Mouse (Mus musculus) cerebellum, postnatal 14 days (tissue): Measurements from ENCODE around the gene Rad51c.
"Not testable (repeated sequence)": the region's sequence is repeated elsewhere in the genome, so short reads cannot be mapped to it uniquely, and the experiment has no call there.

Source experiments
- DNase-seq, 2 experiments: peaks; one replicate each; pipeline ENCODE4 v3.0.0; 2021; ENCODE audit warnings: mixed read lengths in 2 of 2

The Rad51c gene

DNA sequence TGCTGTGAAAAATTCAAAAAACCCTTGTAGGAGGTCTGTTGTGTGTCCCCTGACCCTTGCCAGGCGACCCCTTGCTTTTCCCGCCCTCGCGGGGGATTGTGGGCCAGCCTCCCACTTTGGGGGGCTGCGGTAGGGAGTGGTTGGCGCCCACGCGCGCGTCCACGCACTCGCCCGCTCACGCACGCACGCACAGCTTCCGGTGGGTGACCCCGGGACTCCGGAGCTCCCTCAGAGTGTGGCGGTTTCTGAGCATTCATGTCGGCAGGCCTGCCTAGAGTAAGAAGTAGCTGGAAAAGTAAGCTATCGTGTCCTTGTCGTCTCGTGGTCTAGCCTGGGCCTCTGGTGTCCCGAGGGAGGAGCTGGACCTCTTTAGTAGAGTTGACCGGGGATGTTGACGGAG, at the start of gene Rad51c, which contains the start of gene Tex14:
Gene Rad51c (minus strand): TSS at position 79 of the 400 bp plus-strand sequence.
Gene Tex14 (plus strand): TSS at position 190 of the 400 bp plus-strand sequence.
- peak in 1 of 2 experiments; percentile 53 for DNase-seq

DNA sequence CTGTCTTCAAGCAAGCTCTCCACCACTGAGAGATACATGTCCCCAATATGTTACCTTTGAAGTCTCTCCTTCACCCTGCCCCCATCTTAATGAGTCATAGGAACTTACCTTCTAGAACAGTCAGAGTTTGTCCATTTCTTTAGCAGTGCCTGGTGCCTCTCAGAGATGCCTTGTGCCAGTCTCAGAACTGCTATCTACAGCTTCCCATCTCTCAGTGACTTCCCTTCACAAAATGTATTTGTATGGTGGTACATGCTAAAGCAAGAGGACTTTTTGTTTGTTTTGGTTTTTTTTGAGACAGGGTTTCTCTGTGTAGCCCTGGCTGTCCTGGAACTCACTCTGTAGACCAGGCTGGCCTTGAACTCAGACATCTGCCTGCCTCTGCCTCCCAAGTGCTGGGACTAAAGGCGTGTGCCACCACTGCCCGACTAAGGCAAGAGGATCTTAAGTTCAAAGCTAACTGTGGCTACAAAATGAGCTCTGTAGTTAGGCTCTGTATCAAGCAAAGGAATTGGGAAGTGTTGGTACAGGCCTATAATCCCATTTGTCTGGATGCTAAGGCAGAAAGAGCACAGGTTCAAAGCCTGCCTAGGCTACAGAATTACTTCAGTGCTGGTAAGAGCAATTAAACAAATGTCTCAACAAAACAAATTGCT, 49.4 kb upstream of the Rad51c start:
- DNase-seq: no peak

DNA sequence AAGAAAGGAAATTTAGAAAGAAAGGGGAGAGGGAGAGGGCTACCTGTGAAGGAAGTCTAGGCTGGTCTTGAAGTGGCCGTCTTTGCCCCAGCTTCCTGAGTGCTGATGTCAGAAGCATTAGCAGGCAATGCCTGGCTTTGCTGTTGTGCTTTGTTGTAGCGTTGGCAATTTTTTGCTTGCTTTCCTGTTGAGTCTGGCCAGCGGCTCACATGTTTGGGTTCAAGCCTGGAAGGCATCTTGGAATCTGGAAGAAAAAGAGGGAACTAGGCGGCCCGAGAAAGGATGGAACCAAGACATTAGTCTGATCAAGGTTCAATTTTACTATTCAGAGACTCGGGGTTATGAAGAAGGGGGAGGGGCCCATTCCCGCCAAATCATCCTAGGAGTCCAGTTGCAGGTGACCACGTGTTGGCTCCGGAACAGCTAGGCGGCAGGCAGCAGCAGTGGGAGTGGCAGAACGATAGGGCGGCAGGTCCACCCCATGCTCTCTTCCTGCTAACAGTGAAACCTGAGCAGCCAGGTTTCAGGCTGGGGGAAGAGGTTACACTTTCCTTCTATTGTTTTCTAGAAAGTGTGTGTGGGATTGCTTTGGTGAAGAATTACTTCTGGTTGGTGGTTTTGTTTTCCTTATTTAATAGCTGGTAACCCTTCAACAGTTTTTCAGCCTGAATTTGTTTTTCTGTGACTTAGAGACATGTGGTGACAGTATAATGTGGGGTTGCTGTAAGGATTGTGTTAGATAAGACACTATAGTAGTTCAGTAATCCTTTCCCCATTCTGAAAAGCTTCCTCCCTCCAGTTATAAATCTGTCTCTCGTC, 48.7 kb upstream of the Rad51c start:
- DNase-seq: no peak

DNA sequence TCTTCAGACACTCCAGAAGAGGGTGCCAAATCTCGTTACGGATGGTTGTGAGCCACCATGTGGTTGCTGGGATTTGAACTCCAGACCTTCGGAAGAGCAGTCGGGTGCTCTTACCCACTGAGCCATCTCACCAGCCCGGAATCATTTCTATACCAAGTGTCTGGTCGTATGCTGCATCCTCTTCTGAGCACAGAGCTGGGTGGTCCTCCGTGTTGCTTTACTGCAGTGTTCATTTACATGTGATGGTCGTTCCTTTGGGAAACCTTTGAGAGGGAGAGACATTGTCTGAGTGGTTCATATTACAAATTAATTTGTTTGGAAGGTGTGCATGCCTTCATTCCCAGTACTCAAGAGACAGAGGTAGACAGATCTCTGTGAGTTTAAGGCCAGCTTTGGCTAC, 48.0 kb upstream of the Rad51c start:
- DNase-seq: not testable (repeated sequence)

DNA sequence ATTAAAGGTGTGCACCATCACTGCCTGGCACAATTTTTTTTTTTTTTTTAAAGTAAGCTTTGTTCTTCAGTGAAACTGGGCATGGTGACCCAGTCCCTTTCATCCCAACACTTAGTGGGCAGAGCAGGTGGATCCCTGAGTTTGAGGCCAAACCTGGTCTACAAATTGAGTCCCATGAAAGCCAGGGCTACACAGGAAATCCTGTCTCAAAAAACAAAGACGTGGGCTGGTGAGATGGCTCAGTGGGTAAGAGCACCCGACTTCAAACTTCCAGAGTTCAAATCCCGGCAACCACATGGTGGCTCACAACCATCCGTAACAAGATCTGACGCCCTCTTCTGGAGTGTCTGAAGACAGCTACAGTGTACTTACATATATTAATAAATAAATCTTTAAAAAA, 45.1 kb upstream of the Rad51c start:
- not testable (repeated sequence) for DNase-seq

- no peak for DNase-seq
Measured at GRCm38 (mm10) chr11:87449200-87449547, 44.4 kb upstream of the Rad51c start.

DNA sequence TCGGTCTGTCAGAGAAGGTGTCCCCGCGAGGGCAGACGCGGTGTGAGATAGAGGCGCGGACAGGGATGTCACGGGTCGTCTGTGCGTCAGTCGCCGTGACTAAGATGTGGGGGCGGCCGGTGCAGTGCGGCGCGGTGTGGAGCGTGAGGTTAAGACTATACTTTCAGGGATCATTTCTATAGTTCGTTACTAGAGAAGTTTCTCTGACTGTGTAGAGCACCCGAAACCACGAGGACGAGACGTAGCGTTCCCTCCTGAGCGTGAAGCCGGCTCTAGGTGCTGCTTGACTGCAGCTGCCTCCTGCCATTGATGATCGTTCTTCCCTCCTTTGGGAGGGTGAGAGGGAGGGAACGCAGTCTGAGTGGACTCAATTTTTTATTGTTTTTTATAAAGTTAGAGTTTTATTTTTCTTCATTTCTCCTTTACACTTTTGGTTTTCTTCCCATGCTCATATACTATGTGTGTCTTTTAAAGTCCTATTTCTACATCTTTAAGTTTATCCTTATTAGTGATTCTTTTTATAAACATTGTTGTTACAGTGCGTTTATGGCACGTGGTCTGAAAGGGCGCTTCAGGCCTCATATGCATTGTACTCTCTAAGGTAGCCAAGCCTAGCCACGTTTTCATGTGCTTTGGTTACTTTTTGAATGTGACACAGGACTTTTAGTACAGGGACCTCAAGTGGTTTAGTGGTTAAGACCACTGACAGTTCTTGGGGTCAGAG, 43.9 kb upstream of the Rad51c start:
- DNase-seq: peak; percentile 70

- DNase-seq: peak; percentile 93 to 95
Measured at GRCm38 (mm10) chr11:87448081-87448475, 43.3 kb upstream of the Rad51c start.

DNA sequence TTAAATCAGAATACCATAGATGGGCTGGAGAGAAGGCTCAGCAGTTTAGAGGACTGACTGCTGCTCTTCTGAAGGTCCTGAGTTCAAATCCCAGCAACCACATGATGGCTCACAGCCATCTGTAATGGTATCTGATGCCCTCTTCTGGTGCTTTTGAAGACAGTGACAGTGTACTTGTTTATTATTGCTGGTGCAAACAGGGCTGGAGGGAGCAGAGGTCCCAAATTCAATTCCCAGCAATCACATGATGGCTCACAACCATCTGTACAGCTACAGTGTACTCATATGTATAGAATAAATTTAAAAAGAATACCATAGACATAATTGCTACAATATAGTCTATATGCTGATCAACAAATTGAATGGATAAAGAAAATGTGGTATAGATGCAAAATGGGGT, 42.7 kb upstream of the Rad51c start:
- no peak for DNase-seq

DNA sequence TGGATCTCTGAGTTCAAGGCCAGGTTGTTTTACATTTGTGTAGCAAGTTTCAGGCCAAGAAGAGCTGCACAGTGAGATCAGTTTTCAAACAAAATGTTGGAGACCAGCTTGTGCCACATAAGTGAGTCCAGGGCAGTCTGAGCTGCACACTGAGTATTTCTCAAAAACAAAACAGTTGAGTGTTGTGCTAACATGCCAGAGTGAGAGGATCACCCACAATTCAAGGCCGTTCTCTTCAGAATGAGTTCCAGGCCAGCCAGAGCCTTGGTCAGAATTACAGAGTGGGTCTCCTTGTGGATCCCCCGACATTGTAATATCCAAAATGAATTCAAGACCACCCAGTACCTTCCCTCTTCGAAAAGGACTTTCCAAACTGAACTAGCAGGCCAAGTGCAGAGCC, 41.4 kb upstream of the Rad51c start:
- DNase-seq: no peak

GRCm38 (mm10) chr11:87445593-87445992, 40.8 kb upstream of the Rad51c start:
- DNase-seq: not testable (repeated sequence)

DNA sequence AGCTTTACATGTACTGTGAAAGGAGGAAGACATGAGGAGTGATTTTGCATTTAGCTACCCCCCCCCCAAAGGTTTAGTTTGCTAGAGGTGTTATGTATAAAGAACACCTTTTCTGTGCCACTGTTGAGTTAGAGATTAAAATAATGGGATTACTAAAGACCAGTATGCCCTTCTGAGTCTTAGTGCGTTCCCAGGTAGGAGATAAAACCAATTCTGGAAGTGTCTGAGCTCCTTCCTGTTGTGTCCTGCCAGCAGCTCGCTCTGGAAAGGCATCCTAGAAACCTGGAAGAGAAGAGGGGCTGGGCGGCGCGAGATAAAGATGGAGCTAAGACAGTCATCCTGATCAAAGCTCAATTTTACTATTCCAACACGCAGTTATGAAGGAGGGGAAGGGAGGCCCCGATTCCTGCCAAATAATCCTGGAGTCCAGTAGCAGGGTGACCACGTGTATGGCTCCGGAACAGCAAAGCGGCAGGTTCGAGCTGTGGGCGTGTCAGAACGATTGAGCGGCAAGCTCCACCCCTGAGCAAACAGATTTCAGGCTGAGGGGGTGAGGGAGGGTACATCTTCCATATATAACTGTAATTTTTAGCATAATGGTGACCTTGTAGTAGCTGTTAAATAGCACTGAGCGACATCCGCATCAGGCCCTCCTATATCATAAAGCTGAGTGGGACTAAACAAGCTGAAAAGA, 40.1 kb upstream of the Rad51c start:
- DNase-seq: peak in 1 of 2 experiments; percentile 41

DNA sequence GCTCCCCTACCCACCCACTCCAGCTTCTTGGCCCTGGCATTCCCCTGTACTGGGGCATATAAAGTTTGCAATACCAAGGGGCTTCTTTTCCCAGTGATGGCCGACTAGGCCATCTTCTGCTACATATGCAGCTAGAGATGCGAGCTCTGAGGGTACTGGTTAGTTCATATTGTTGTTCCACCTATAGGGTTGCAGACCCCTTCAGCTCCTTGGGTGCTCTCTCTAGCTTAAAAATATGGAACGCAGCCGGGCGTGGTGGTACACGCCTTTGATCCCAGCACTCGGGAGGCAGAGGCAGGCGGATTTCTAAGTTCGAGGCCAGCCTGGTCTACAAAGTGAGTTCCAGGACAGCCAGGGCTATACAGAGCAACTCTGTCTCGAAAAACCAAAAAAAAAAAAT, 39.3 kb upstream of the Rad51c start:
- not testable (repeated sequence) for DNase-seq

GRCm38 (mm10) chr11:87443373-87443883, 38.7 kb upstream of the Rad51c start:
- DNase-seq: peak; percentile 65 to 66

- peak; percentile 81 to 86 for DNase-seq
Measured at GRCm38 (mm10) chr11:87442643-87443372, 38.1 kb upstream of the Rad51c start.

- DNase-seq: no peak
Measured at GRCm38 (mm10) chr11:87439796-87440420, 35.2 kb upstream of the Rad51c start.

GRCm38 (mm10) chr11:87436326-87437232, 31.8 kb upstream of the Rad51c start:
- no peak for DNase-seq

GRCm38 (mm10) chr11:87435107-87435506, 30.4 kb upstream of the Rad51c start:
- DNase-seq: not testable (repeated sequence)

- no peak for DNase-seq
Measured at GRCm38 (mm10) chr11:87432933-87433669, 28.3 kb upstream of the Rad51c start.

DNA sequence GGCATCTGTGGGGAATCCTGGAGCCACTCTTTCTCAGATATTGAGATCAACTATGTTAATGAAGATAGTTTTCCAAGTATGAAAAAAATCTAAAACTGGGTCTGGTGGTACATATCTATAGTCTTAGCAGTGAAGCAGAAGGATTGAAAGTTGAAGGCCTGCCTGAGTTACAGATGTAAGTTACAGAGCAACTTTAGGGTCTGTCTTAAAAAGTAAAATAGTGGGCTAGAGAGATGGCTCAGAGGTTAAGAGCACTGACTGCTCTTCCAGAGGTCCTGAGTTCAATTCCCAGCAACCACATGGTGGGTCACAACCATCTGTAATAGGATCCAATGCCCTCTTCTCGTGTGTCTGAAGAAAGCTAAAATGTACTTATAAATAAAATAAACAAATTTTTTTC, 27.7 kb upstream of the Rad51c start:
- no peak for DNase-seq
